Mouse (Mus musculus) heart, embryonic 10.5 days (tissue): ENCODE results near the gene Dlg1. TPM values are rescaled to one million over a fixed set of nuclear protein-coding genes. Genes with fewer than 3 reads are reported as not detected.

Experiments
- DNase-seq: peaks from one replicate; pipeline ENCODE4 v3.0.0-alpha.2; 2017; ENCODE audit warnings: low spot score
- H3K27ac ChIP-seq: fragments of 300-500 bp; sonication (generic); 2 replicates; pipeline ENCODE4 v1.5.1; 2016; ENCODE audit warnings: mild to moderate bottlenecking
- H3K27me3 ChIP-seq: fragments of 300-500 bp; sonication (generic); 2 replicates; pipeline ENCODE4 v1.6.1; 2016; ENCODE audit warnings: mild to moderate bottlenecking; ENCODE audit not compliant: poor library complexity, insufficient read depth, severe bottlenecking
- H3K36me3 ChIP-seq: fragments of 300-500 bp; sonication (generic); 2 replicates; pipeline ENCODE4 v1.6.1; 2016; ENCODE audit warnings: mild to moderate bottlenecking, moderate library complexity
- H3K4me1 ChIP-seq: fragments of 300-500 bp; sonication (generic); 2 replicates; pipeline ENCODE4 v1.6.1; 2016; ENCODE audit warnings: mild to moderate bottlenecking
- H3K4me3 ChIP-seq: fragments of 300-500 bp; sonication (generic); 2 replicates; pipeline ENCODE4 v1.5.1; 2016; ENCODE audit warnings: mild to moderate bottlenecking, moderate library complexity
- H3K9me3 ChIP-seq: fragments of 300-500 bp; sonication (generic); 2 replicates; pipeline ENCODE4 v1.6.1; 2016; ENCODE audit warnings: mild to moderate bottlenecking, moderate library complexity
- WGBS: fragments of 180-500 bp; shearing (Covaris S2); methylation state at CpG from one replicate; pipeline ENCODE4 v1.1.7; 2016; 5-methylcytosine and 5-hydroxymethylcytosine counted together
- polyA plus RNA-seq: library from polyadenylated mRNA; unstranded; fragments of >200 nt; fragmentation: Nextera tagmentation; extraction: Ambion mirVana; gene quantifications from 2 replicates; pipeline ENCODE4 v1.2.1, GENCODE M21; 2016

The Dlg1 gene
- polyA plus RNA-seq, 1 experiment from 2014 or later, result 25.5 TPM

DNA sequence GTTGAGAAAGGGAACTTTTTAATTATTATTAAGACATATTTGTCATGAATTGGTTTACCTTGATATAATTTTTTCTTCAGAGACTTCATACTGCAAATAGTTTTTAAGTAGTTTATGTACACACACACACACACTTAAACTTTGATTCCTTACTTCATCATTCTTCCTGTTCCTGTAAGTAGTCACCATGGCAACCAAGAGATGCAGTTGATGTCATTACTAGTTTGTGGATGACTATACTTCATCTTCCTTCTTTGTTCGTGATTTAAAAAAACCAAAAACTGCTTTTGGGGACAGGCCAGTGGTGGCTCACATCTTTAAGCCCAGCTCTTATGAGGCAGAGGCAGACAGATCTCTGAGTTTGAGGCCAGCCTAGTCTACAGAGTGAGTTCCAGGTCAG, 94.4 kb downstream of the Dlg1 start:
- DNase-seq, result no peak
- Histone ChIP-seq H3K27ac (no peak overlapping the region), H3K27me3 (no peaks in the 10 kb centered on the region), H3K4me3 (no peak overlapping the region), H3K9me3 (no peaks in the 10 kb centered on the region), H3K4me1 (0 out of 2 replicates have a peak, but pooled peaks cover 10% of the 10 kb centered on the region), H3K36me3 (0 out of 2 replicates have a peak, but pooled peaks cover 2% of the 10 kb centered on the region)
- 88% methylated on average over 1 of the region's 1 CpGs for WGBS

DNA sequence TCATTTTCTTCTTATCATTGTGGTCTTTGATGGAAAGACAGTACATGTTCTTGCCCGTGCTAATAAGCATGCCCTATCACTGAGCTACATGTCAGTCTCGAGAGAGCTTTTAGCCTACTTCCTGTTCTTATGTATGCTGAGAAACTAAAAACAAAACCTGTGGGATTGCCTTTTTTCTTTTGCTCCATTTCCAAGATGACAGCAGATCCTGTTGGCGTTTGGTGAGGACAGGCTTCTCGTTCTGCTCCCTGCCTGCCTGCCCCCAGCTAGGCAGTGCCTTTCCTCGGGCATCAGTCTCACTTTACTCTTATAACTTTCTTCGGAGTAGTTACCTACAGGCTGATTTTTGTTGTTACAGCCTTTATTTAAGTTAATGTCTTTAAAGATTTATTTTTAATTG, 96.2 kb downstream of the Dlg1 start:
- H3K27ac ChIP-seq, result no peak overlapping the region

DNA sequence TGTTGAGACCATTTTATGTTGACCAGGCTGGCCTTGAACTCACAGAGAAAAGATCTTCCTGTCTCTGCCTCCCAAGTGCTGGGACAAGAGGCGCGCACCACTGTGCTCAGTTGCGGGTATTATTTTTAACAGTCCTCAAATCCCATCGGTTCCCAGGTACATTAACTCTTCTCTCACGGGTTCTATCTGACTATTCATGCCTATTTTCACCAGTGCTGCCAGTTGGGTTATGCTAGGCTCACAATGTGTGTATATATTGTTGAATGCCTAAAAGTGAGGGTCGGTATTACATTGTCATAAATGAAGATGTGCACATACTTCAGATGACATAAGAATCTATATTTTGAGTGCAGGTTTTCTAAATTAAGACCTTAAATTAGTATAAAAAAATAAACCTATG, 103.1 kb downstream of the Dlg1 start:
- Histone ChIP-seq H3K36me3 (no peaks in the 10 kb centered on the region), H3K4me3 (no peak overlapping the region), H3K4me1 (no peaks in the 10 kb centered on the region), H3K27me3 (no peaks in the 10 kb centered on the region), H3K9me3 (no peaks in the 10 kb centered on the region), H3K27ac (no peak overlapping the region)
- no peak for DNase-seq
- WGBS, result 94% methylated on average over 6 of the region's 6 CpGs

More for the DNA sequence above, 96.2 kb downstream of the Dlg1 start:
- H3K4me3 ChIP-seq, result no peak overlapping the region
- 61% methylated on average over 6 of the region's 6 CpGs for WGBS
- H3K4me1 ChIP-seq, result 0 out of 2 replicates have a peak, but pooled peaks cover 10% of the 10 kb centered on the region
- no peaks in the 10 kb centered on the region for H3K9me3 ChIP-seq
- no peaks in the 10 kb centered on the region for H3K36me3 ChIP-seq
- DNase-seq, result no peak
- no peaks in the 10 kb centered on the region for H3K27me3 ChIP-seq

DNA sequence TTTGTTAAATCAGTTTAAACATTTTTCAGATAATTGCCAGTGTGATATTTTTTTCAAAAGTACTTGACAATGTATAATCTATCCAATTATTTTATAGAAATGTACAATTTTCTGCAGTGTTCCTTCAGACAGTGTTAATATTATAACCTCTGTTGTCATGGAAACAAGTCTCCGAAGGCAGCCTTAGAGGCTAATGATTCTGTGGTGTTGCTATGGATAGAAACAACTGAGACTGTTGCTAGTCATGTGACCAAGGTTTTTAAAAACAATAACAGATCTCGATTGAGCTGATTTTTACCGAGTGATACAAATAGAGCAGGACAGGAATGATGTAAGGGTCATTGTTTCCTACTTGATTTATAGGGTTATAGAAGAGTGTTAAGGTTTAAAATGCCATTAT, 103.5 kb downstream of the Dlg1 start:
- no peaks in the 10 kb centered on the region for H3K27me3 ChIP-seq
- H3K27ac ChIP-seq, result no peak overlapping the region
- no peaks in the 10 kb centered on the region for H3K9me3 ChIP-seq
- no peak overlapping the region for H3K4me3 ChIP-seq
- H3K4me1 ChIP-seq, result no peaks in the 10 kb centered on the region
- H3K36me3 ChIP-seq, result no peaks in the 10 kb centered on the region
- WGBS, result 84% methylated on average over 3 of the region's 3 CpGs
- no peak for DNase-seq

DNA sequence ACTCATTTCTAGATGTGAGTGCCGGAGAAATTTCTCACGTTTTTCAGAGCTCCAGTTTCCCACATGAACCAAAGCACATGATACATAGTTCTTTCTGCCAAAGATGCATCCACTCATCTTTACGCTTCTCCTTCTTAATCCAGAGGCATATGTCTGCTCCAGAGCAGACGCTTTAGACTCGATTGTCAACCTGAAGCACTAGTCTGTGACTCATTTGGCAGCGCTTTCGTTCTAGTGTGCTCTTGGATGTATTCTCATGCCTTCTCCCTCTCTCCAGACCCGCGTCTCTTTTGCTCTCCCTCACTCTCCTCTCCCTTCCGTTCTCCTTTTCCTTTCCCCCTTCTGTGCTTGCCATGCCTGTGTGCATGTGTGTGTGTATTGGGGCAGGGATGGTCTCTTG, 112.7 kb downstream of the Dlg1 start:
- DNase-seq, result no peak
- H3K27ac ChIP-seq, result no peak overlapping the region
- peaks cover 8% of the 10 kb centered on the region; the same call in 1 of the 2 replicates for H3K4me1 ChIP-seq
- no peak overlapping the region for H3K4me3 ChIP-seq
- 77% methylated on average over 10 of the region's 10 CpGs for WGBS
- H3K36me3 ChIP-seq, result no peaks in the 10 kb centered on the region
- H3K9me3 ChIP-seq, result no peaks in the 10 kb centered on the region
- H3K27me3 ChIP-seq, result no peaks in the 10 kb centered on the region

DNA sequence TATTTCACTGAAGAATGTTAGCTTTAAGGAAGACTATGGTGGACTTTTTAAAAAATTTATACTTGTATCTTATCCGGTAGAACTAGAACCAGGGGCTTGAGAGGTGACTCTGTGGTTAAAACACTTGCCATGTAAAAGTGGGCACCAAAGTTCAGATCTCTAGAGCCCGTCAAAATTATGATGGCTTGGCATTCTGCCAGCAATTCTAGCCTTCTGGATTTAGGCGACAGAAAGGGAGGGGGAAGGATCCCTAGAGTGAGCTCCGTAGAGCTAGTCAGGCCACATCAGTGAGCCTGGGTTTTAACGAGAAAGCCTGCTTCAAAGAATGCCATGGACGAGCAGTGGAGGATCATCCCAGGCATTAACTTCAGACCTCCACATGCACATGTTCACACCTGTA, 117.8 kb downstream of the Dlg1 start:
- Histone ChIP-seq H3K27ac (no peak overlapping the region), H3K36me3 (0 out of 2 replicates have a peak, but pooled peaks cover 6% of the 10 kb centered on the region), H3K27me3 (no peaks in the 10 kb centered on the region), H3K4me1 (no peaks in the 10 kb centered on the region), H3K4me3 (no peak overlapping the region), H3K9me3 (no peaks in the 10 kb centered on the region)
- DNase-seq, result no peak
- WGBS, result 79% methylated on average over 6 of the region's 6 CpGs

DNA sequence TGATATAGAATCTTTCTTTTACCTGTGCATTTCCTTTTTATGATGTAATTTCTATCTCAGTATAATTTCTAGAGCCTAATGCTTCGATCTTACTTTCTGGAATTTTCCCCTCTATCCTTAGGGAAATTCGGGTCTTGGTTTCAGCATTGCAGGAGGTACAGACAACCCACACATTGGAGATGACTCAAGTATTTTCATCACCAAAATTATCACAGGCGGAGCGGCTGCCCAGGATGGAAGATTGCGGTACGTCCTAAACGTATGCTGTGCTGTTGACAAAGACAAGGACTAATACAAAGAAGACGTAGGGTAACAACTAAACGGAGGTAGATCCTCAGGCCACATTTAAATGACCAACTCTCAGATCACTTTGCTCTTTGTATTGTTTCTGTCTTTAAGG, 126.8 kb downstream of the Dlg1 start:
- Histone ChIP-seq H3K4me1 (no peaks in the 10 kb centered on the region), H3K27me3 (no peaks in the 10 kb centered on the region), H3K4me3 (no peak overlapping the region), H3K36me3 (peaks cover 33% of the 10 kb centered on the region), H3K27ac (no peak overlapping the region), H3K9me3 (no peaks in the 10 kb centered on the region)
- WGBS, result 91% methylated on average over 9 of the region's 9 CpGs
- no peak for DNase-seq

DNA sequence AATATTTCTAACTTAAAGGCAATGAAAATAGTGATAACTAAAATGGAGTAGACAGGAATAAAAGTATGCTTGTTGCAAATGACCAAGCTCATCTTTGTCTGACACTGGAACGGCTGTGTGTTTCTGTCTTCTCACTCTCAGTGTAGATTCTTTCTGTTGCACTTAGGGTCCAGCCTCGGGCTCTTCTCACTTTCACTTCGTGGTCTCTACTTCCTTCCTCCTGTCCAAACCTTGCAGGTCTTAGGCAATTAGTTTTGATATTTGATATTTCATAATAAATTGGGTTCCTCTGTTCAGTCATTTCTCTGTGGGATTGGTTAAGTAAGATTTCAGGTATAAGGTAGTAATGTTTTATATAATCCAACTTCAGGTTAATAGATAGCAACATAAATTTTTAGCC, 140.4 kb downstream of the Dlg1 start:
- Histone ChIP-seq H3K36me3 (peaks cover 42% of the 10 kb centered on the region), H3K27me3 (no peaks in the 10 kb centered on the region), H3K4me1 (no peaks in the 10 kb centered on the region), H3K9me3 (no peaks in the 10 kb centered on the region), H3K27ac (no peak overlapping the region), H3K4me3 (no peak overlapping the region)
- WGBS, result 83% methylated on average over 3 of the region's 3 CpGs
- DNase-seq, result no peak

DNA sequence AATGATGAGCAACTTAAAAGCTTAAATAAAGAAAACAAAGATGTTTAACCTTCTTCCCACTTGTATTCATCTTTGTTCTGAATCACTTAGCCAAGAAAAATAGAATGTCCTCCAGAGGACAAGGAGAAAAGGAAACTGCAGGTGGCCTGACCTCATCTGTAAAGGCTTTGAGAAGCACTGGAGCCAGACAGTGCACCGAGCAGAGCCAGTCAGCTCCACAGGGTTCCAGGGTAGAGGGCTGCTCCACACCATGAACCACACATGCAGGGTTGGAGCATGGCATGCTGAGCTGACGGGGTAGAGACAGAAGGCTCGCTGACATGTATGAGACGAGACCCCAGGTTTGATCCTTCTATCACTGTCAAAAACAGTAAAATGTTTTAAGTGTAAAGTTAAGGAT, 162.8 kb downstream of the Dlg1 start:
- Histone ChIP-seq H3K27ac (no peak overlapping the region), H3K4me1 (no peaks in the 10 kb centered on the region), H3K36me3 (peaks cover 11% of the 10 kb centered on the region; the same call in 1 of the 2 replicates), H3K4me3 (no peak overlapping the region), H3K27me3 (no peaks in the 10 kb centered on the region), H3K9me3 (no peaks in the 10 kb centered on the region)
- 80% methylated on average over 4 of the region's 4 CpGs for whole genome bisulfite sequencing
- no peak for DNase-seq

DNA sequence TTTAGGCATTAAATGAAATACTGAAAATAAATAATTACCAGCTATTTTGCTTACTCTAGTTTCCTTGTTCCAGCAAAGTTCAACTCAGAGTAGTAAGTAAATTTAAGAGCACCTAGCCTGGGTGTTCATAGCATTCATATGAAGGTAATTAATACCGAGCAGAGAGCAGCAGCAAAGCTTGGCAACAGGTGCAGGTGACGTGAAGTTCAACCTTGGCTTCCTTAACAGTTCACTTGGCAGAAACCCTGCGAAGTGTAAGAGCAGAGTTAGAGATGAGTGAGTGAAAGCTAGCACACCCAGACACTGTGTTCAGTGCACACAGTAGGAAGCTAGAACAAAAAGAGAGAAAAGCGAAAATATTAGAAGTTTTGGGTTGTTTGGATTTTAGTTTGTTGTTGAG, 167.5 kb downstream of the Dlg1 start:
- H3K4me1 ChIP-seq, result no peaks in the 10 kb centered on the region
- no peak overlapping the region for H3K27ac ChIP-seq
- peaks cover 15% of the 10 kb centered on the region; the same call in 1 of the 2 replicates for H3K36me3 ChIP-seq
- H3K9me3 ChIP-seq, result no peaks in the 10 kb centered on the region
- H3K4me3 ChIP-seq, result no peak overlapping the region
- no peaks in the 10 kb centered on the region for H3K27me3 ChIP-seq
- no peak for DNase-seq
- 85% methylated on average over 4 of the region's 4 CpGs for WGBS

DNA sequence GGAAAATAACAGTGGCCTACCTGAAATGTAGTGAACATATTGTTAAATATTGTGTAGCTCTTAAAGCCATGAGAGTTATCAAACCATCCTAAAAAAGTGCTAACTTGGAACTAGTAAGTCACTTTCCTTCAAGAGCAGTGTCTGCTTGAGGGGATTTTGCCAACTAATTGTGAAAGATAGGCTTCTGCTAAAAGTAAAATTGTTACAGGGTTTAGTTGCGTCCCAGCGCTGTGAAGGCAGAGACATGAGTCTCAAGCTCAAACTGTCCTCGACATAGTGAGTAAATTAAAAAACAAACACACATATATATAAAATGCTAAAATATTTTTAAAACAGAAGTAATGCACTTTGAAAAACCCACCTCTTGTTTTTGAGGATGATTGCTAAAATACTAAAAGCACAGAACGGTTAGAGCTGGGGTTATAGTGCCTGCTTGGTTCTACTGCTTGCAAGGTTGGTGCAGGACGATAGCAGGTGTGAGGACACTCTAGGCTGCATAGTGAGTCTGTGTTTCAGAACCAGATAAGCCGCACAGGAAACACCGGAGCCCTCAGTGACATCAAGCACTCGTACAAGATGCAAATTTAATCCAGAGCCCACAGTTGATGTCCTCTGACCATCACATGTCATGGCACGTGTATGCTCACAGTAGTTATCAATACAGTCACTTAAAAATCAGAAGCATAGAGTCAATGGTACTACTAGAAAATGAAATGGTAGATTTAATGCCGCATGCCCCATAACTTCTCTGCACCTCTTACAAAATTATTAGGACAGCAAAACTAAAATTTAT, 169.6 kb downstream of the Dlg1 start:
- H3K27me3 ChIP-seq, result no peaks in the 10 kb centered on the region
- DNase-seq, result no peak
- H3K27ac ChIP-seq, result no peak overlapping the region
- H3K4me3 ChIP-seq, result no peak overlapping the region
- no peaks in the 10 kb centered on the region for H3K9me3 ChIP-seq
- peaks cover 21% of the 10 kb centered on the region; the same call in 1 of the 2 replicates for H3K36me3 ChIP-seq
- H3K4me1 ChIP-seq, result no peaks in the 10 kb centered on the region
- WGBS, result 83% methylated on average over 10 of the region's 10 CpGs

DNA sequence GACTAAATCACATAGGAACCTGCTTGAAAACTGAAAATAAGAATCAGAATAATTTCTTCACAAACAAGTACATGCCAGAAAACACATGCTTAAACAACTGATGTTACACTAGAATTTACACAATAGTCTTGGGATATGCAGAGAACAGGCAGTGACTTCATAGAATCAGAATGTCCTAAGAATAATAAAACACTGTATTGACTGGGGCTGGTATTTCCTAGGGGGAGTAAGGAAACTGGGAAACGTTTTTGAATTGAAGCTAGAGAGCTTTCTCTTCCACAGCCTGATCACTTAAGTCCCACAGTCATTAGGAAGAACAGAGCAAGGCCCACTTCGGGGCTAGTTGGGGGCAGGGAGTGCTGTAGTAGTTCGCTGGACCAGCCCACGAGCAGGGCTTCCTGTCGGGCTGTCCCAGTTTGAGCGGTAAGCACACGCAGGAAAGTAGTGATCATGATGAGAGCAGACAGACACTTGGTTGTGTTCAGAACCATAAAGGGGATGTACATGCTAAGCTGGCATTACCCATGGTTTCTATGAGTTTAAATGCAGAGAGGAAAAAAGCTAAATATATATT, 170.9 kb downstream of the Dlg1 start:
- Histone ChIP-seq H3K36me3 (peaks cover 29% of the 10 kb centered on the region; the same call in 1 of the 2 replicates), H3K9me3 (no peaks in the 10 kb centered on the region), H3K4me3 (no peak overlapping the region), H3K27ac (no peak overlapping the region; the same call in 1 of the 2 replicates), H3K27me3 (no peaks in the 10 kb centered on the region), H3K4me1 (no peaks in the 10 kb centered on the region)
- DNase-seq, result no peak
- 49% methylated on average over 7 of the region's 7 CpGs for WGBS

DNA sequence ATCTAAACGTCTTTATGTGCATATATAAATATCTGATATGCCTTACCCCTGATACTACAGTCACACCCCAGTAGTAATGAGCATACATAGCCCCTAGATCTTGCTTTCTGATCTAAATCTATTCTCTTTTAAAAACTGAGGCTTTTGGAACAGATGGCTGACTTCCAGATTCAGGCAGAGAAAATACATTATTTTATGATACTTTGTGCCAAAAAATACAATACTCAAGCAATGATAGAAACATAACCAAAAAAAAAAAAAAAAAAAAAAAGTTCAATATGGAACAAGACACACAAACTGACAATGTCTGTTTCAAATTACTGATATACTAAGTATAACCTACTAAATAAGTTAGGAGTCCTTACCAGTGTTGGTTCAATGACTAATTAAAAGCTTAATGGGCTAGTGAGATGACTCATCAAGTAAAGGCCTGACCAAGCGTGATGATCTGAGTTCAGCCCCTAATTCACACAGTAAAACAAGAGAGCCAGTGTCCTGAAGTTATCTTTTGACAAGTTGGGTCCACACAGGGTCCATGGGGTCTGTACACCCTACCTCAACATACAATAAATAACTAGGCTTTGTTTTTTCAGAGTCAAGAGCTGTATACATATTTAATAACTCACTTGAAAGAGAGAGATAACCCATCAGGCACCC, 171.5 kb downstream of the Dlg1 start:
- no peak overlapping the region for H3K27ac ChIP-seq

More for the DNA sequence above, 171.5 kb downstream of the Dlg1 start:
- DNase-seq, result no peak
- WGBS, result 85% methylated on average over 2 of the region's 2 CpGs
- H3K4me1 ChIP-seq, result no peaks in the 10 kb centered on the region
- no peaks in the 10 kb centered on the region for H3K9me3 ChIP-seq
- no peak overlapping the region for H3K4me3 ChIP-seq
- H3K36me3 ChIP-seq, result peaks cover 25% of the 10 kb centered on the region; the same call in 1 of the 2 replicates
- H3K27me3 ChIP-seq, result no peaks in the 10 kb centered on the region
